Mouse (Mus musculus): ENCODE results near the gene Epb41.

The Epb41 gene

DNA sequence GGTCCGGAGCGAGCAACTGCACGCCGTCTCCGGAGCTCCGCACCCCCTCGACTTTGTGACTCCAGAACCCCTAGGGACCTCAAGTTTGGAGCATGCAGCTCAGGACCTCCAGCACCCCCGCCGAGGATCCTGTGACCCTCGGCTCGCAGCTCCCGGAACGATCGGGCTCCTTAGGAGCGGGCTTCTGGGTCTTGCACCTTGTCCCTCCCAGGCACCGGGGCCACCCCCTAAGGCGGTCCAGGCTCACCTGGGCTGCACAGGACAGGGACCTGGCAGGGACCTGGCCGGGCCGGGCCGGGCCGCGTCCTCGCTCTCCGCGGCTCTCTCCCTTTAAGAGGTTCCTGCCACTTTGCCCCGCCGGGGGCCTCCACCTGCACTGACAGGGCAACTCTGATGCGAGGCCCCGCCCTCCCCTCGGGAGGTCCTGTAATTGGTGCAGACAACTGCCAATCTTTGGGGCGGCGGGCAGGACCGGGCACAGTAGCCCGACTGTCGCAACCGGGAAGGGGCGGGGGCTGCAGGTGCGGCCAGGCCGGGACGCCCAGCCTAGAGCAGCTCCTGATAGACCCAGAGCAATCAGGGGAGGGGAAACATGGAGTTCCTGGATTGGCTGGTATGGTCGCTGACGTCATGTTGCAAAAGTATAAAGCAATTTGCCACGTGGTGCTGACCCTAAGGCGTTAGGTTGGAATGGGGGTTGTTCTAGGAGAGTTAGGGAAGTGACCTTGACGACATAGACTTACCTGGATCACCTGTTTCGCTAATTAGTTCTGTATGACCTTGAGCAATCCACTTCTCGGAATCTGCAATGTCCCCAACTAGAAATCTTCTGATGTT lies at the start of gene Epb41:
Gene Epb41, minus strand, starts transcription at position 389 of the 837 bp plus-strand sequence.
- peak; percentile 88 to 90 for DNase-seq (ENCODE audit: low spot score in 2 of 2)

DNA sequence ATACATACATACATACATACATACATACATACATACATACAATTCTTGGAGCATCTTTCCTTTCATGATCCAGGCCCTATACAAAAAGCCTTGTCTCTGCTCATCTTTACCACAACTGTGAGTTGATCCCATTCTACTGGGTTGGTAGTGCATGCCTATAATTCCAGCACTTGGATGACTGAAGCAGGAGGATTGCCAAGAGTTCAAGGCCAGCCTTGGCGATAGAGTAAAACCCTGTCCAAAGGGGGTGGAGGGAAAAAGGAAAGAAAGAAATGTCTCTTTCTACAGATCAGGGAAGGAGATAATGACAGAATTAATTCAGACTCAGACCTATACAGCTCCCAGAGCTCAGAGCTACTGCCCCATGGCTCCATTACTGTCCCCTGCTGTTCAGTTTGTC lies 48.0 kb upstream of the Epb41 start:
- no peak for DNase-seq (ENCODE audit: low spot score in 2 of 2)

- no peak for DNase-seq (ENCODE audit: low spot score in 2 of 2)
Measured at GRCm38 (mm10) chr4:132121674-132122073, 46.6 kb upstream of the Epb41 start.

- DNase-seq (ENCODE audit: low spot score in 2 of 2), result no peak
Measured at GRCm38 (mm10) chr4:132119566-132119965, 44.4 kb upstream of the Epb41 start.

- DNase-seq (ENCODE audit: low spot score in 2 of 2), result no peak
Measured at GRCm38 (mm10) chr4:132116315-132116714, 41.2 kb upstream of the Epb41 start.

GRCm38 (mm10) chr4:132113411-132114095 lies 38.4 kb upstream of the Epb41 start:
- DNase-seq (ENCODE audit: low spot score in 2 of 2), result no peak

DNA sequence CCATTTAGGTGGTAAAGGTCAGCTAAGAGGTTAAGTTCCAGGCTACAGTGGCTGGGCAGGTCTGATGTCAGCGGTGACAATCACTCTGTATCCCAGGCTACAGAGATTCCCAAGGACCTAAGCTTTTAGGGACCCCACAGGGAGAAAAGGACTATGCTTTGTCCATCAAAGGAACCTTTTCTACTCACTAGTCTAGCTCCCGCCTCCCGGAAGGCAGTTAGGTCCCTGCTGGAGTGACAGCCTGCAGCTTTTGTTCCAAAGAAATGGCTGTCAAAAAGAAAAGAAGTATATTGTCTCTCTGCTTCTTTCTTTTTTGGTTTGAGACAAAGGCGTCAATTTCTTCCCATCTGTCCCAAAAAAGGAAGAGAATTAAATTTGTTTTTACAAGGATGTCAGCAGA lies 36.1 kb upstream of the Epb41 start:
- no peak for DNase-seq (ENCODE audit: low spot score in 2 of 2)

DNA sequence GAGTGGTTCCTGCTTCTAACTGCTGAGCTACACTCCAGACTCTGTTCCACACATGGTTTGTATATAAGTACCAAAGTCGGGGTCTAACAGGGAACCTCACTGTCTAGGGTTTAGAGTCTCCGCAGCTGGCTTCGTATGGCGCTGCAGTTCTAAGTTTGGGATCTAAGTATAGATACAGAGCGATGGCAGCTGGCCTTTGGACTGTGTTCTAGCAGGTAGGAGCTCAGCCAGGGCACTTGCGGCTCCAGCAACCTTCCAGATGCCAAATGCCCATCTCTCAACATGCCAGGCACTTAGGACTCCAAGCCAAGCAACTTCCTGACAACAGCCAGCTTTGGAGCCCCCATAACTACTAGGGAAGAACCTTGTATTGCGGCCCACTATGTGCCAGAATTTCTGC lies 33.1 kb upstream of the Epb41 start:
- no peak for DNase-seq (ENCODE audit: low spot score in 2 of 2)

- no peak for DNase-seq (ENCODE audit: low spot score in 2 of 2)
Measured at GRCm38 (mm10) chr4:132101152-132101551, 26.0 kb upstream of the Epb41 start.

- no peak for DNase-seq (ENCODE audit: low spot score in 2 of 2)
Measured at GRCm38 (mm10) chr4:132099548-132099947, 24.4 kb upstream of the Epb41 start.

DNA sequence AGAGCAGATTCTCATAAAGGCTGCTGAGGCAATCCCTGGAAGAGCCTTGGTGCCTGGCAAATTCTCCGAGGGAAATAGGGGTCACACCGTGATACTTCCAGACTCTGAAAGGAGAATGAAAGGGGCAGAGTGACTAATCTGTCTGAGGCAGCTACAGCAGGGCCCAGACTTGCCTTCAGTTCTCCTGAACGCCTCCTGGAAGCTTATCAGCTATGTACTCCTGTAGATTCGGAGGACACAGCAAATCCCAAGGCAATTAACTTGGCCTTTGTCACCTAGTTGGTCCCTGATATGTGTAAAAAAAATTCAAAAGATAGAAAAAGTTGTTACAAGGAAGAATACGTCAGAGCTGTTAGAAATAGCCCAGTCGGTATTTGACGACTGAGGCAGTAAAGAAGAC lies 19.9 kb upstream of the Epb41 start:
- no peak for DNase-seq (ENCODE audit: low spot score in 2 of 2)

DNA sequence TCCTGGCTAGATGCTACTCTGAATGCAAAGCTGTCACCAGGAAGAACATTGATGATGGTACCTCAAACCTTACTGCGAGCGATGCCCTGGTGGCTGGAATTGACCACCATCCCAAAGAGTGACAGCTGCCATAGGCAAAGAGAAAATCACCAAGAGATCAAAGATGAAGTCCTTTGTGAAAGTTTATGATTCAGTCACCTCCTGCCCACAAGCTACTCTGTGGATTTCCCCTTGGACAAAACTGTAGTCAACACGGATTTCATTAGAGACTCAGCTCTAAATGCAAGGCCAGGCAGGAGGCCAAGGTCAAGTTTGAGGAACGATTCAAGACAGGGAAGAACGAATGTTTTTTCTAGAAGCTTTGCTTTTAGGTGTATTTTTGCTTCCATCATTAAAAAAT lies 18.8 kb upstream of the Epb41 start:
- DNase-seq (ENCODE audit: low spot score in 2 of 2), result no peak

DNA sequence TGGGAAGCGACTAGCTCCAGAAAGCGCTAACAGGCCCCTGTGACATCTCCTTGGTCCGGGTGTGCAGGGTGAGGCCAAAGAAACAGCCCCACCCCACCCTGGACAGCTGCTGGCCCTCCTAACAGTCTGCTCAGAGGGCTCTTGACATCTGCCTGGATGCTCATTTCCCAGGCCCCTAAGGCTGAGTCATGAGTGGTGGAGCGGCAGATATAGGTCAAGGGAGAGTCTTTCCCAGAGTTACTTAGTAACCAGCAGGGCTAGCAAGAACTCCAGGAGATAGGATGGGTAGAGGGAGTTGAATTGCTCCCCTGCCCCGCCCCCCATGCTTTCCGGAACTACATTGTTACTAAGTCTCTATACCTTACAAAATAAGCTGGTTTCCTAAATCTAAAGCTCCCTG lies 18.0 kb upstream of the Epb41 start:
- DNase-seq (ENCODE audit: low spot score in 2 of 2), result no peak

GRCm38 (mm10) chr4:132088921-132089320 lies 13.8 kb upstream of the Epb41 start:
- DNase-seq (ENCODE audit: low spot score in 2 of 2), result peak in 1 of 2 experiments; percentile 50

GRCm38 (mm10) chr4:132085114-132085513 lies 10.0 kb upstream of the Epb41 start:
- no peak for DNase-seq (ENCODE audit: low spot score in 2 of 2)

DNA sequence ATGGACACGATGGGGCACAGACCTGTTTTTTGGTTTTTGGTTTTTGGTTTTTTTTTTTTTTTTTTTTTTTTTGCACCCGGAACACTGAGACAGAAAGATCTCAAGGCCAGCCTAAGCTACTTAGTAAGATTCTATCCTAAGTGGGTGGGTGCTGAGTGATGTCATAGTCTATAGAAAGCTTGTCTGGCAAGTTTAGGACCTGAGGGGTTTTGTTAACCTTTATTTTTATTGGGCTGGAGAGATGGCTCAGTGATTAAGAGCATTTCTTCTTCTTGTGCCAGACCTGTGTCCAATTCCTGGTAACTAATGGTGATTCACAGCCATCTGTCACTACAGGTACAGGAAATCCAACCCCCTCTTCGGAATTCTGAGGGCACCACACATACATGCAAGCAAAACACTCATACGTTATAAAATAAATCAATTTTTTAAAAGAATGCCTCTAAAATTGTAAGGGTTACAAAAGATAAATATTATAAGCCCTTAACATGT lies 5.4 kb upstream of the Epb41 start:
- DNase-seq (ENCODE audit: low spot score in 2 of 2), result no peak

GRCm38 (mm10) chr4:132079555-132080275 lies 4.6 kb upstream of the Epb41 start:
- DNase-seq (ENCODE audit: low spot score in 2 of 2), result peak in 1 of 2 experiments; percentile 65

DNA sequence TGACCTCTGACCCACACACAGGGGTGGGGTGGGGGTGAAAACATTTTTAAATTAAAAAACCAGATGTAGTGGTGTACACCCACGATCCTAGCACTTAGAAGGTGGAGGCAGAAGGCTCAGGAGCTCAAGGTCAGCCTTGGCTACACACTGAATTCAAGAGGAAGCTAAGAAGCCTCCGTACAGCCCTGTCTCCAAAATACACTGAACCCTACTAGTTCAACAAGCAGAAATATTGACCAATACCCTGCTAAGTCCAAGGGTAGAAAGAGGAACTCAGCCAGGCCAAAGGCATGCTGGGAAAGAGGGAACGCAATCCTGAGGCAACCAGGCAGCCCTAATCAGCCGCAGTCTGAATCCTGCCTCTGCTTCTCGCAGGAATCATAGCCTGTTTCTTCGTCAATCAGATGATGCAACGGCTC lies 3.2 kb upstream of the Epb41 start:
- no peak for DNase-seq (ENCODE audit: low spot score in 2 of 2)

GRCm38 (mm10) chr4:132077445-132077844 lies 2.3 kb upstream of the Epb41 start:
- DNase-seq (ENCODE audit: low spot score in 2 of 2), result no peak

GRCm38 (mm10) chr4:132076480-132077405 lies 1.6 kb upstream of the Epb41 start:
- no peak for DNase-seq (ENCODE audit: low spot score in 2 of 2)

DNA sequence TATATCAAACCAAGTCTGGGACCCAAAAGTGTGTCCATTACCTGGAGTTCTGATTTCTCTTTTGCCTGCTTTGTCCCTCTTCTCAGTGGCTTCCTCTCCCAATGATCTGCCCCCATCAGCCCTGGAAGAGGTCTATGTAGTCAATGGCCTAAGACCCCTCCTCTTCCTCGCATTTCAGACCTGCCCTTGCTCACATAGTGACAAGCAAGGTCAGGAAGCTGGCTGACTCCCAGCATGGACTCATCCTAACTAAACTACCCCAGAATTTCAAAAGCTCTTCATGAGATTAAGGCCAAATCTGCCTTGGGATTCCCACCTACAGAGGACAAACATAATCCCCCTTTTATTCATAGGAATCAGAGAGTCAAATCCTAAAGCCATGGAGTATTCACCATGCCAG lies 675 bp upstream of the Epb41 start:
- DNase-seq (ENCODE audit: low spot score in 2 of 2), result no peak
